Mouse (Mus musculus): ENCODE results near the gene Slc30a9. TPM values are rescaled to one million over a fixed set of nuclear protein-coding genes. Genes with fewer than 3 reads are reported as not detected.

Slc30a9 gene
- polyA plus RNA-seq, 1 experiment from 2014 or later: 173 TPM

DNA sequence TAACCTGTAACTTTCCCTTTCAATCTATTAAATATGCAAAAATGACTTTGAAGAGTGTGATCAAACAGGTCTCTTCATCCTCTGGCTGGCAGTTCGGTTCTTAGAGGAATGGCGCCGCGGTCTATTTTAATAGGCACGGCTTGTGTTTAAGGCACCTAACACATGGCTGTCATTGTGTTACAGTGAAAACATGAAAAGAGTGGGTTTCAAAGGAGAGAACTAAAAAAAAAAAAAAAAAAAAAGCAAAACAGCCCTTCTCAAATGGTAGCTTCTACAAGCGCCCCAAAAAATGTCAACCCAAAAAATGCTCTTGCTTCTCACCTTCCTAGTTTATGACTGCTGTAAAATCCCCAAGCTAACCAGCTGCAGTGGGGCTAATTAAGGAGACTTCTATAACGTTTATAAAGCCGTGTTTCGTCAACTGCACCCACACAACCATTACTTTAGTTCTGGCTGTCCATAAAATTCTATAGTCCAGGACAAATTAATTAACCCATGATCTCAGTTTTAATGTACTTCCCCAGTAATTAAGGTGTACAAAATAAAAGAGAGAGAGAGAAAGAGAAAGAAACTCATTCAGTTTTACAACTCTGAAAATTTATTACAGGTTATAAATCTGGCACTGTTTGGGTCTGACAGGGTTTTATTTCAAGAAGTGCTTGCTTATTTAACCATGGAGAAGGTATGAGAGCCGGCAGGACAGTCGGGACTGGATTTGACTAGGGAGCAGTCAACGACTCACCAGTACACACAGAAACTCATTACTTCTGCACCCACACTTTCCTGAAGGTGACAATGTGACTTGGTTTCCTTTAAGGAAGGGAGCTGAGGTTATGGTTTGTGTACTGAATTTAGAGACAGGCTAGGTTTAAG lies 94.1 kb downstream of the Slc30a9 start:
- H3K9ac ChIP-seq: no peak overlapping the region
- peaks cover 47% of the 10 kb centered on the region for H3K36me3 ChIP-seq
- H3K27ac ChIP-seq (replicated peaks): no peak overlapping the region
- H3K4me3 ChIP-seq: no peak overlapping the region
- peak overlapping the region; percentile 36 for H3K4me2 ChIP-seq
- 0 out of 2 replicates have a peak, but pooled peaks cover 4% of the 10 kb centered on the region for H3K27me3 ChIP-seq
- ATAC-seq (ENCODE audit: low read depth): no peak
- peaks cover 24% of the 10 kb centered on the region for H3K4me1 ChIP-seq (replicated peaks)
- no peaks in the 10 kb centered on the region for H3K9me3 ChIP-seq
- WGBS: 22% methylated on average over 12 of the region's 12 CpGs

- WGBS: 28% methylated on average over 9 of the region's 9 CpGs
- H3K4me2 ChIP-seq: peak overlapping the region; percentile 36
- no peak overlapping the region for H3K4me3 ChIP-seq
- no peaks in the 10 kb centered on the region for H3K9me3 ChIP-seq
- ATAC-seq (ENCODE audit: low read depth): no peak; the same call in 1 of the 2 replicates
- no peak overlapping the region for H3K9ac ChIP-seq
- H3K27ac ChIP-seq (replicated peaks): no peak overlapping the region
- H3K27me3 ChIP-seq: 0 out of 2 replicates have a peak, but pooled peaks cover 4% of the 10 kb centered on the region
- peaks cover 24% of the 10 kb centered on the region for H3K4me1 ChIP-seq (replicated peaks)
- H3K36me3 ChIP-seq: peaks cover 44% of the 10 kb centered on the region
These were observed 94.9 kb downstream of the Slc30a9 start for GRCm38 (mm10) chr5:67401612-67402011.

DNA sequence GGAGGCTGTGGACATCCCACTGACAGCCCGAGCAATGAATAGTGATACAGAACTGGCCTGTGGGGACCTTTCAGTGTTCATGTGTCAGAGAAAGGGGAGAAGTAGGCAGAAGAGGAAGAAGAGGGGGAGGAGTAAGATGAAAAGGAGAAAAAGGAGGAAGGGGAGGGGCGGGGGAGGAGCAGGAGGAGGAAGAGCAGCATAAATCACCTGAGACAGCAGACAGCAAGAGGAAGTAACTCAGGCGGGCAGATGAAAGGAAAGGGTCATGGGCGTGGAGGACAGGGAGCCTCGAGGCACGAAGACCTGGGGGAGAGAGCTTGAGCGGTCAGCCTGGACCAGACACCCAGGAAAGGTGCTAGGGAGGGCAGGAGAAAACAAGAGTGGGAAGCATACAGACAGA lies 97.6 kb downstream of the Slc30a9 start:
- no peak overlapping the region for H3K4me2 ChIP-seq
- WGBS: 39% methylated on average over 7 of the region's 7 CpGs
- no peak for ATAC-seq (ENCODE audit: low read depth)

DNA sequence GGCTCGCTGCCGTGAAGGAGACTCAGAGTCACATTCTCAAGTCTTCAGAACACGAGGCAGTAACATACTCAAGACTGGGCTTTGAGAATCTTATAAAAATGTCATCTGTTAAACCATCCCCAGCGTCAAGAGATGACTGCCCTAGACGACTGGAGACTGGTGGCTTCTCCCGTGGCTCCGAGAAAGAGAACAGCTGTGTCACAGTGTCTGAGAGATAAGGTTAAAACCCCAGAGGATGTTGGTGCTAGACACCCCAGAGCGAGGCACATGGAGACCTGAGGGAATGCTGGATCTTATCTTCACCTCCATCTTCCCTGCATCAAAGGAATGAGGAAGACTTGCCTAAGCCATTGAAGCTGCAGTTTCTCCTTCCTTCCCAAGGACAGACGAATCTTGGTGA lies 98.2 kb downstream of the Slc30a9 start:
- Histone ChIP-seq H3K4me3 (no peak overlapping the region), H3K27ac (replicated peaks) (no peak overlapping the region), H3K4me2 (no peak overlapping the region), H3K4me1 (replicated peaks) (peaks cover 20% of the 10 kb centered on the region), H3K27me3 (0 out of 2 replicates have a peak, but pooled peaks cover 4% of the 10 kb centered on the region), H3K36me3 (peaks cover 18% of the 10 kb centered on the region), H3K9ac (no peak overlapping the region), H3K9me3 (no peaks in the 10 kb centered on the region)
- WGBS: 87% methylated on average over 9 of the region's 9 CpGs
- ATAC-seq (ENCODE audit: low read depth): no peak

More for the DNA sequence above, 97.6 kb downstream of the Slc30a9 start:
- Histone ChIP-seq H3K9me3 (no peaks in the 10 kb centered on the region), H3K9ac (no peak overlapping the region), H3K4me3 (no peak overlapping the region), H3K4me1 (replicated peaks) (peaks cover 24% of the 10 kb centered on the region), H3K27me3 (0 out of 2 replicates have a peak, but pooled peaks cover 4% of the 10 kb centered on the region), H3K36me3 (peaks cover 18% of the 10 kb centered on the region), H3K27ac (replicated peaks) (no peak overlapping the region)

Other genes with a start within 250 kb of the Slc30a9 start
- gene Phox2b, start 207.7 kb upstream of the Slc30a9 start, polyA plus RNA-seq (2015; fragmentation: Nextera tagmentation; extraction: Ambion mirVana): 0.93 and 2.8 TPM in 2 replicates
- gene Tmem33, start 46.4 kb upstream of the Slc30a9 start, polyA plus RNA-seq (2015; fragmentation: Nextera tagmentation; extraction: Ambion mirVana): 80.7 and 85.7 TPM in 2 replicates
- gene Bend4, start 121.4 kb downstream of the Slc30a9 start, polyA plus RNA-seq (2015; fragmentation: Nextera tagmentation; extraction: Ambion mirVana): 12.1 TPM in 2 replicates